Mouse (Mus musculus) erythroblast, embryonic 14.5 days (primary cell): ENCODE measurements around the gene Ndufb4. TPM values are rescaled to one million over a fixed set of nuclear protein-coding genes. Genes with fewer than 3 reads are reported as not detected.

ENCODE experiments used
- H3K27me3 ChIP-seq: 2 replicates; pipeline ENCODE4 v1.6.1; 2012; ENCODE audit warnings: inconsistent platforms; ENCODE audit not compliant: control insufficient read depth
- H3K36me3 ChIP-seq: 2 replicates; pipeline ENCODE4 v1.6.1; 2012; ENCODE audit warnings: mild to moderate bottlenecking, inconsistent platforms; ENCODE audit not compliant: control insufficient read depth
- H3K4me1 ChIP-seq: 2 replicates; pipeline ENCODE4 v1.6.1; 2012; ENCODE audit warnings: inconsistent platforms; ENCODE audit not compliant: control insufficient read depth
- H3K4me3 ChIP-seq: replicated peaks from 2 replicates; pipeline ENCODE3; 2012; ENCODE audit warnings: moderate library complexity, mild to moderate bottlenecking, inconsistent platforms
- H3K9me3 ChIP-seq: 2 replicates; pipeline ENCODE4 v1.6.1; 2012; ENCODE audit warnings: low read length, inconsistent platforms, mixed read lengths; ENCODE audit not compliant: control insufficient read depth
- GATA1 ChIP-seq: IDR thresholded peaks from 2 replicates; pipeline ENCODE4 v1.6.1; 2012; ENCODE audit warnings: low read length, inconsistent platforms, mixed read lengths
- TAL1 ChIP-seq: IDR thresholded peaks from 3 replicates; pipeline ENCODE4 v1.6.1; 2012; ENCODE audit warnings: low read length, inconsistent platforms, mixed read lengths
- polyA plus RNA-seq: library from polyadenylated mRNA; stranded (reverse); fragments of >175 nt; gene quantifications from 2 replicates; pipeline ENCODE4 v1.2.3, GENCODE M21; 2012

The Ndufb4 gene
- polyA plus RNA-seq, 1 experiment: 9.5 TPM

DNA sequence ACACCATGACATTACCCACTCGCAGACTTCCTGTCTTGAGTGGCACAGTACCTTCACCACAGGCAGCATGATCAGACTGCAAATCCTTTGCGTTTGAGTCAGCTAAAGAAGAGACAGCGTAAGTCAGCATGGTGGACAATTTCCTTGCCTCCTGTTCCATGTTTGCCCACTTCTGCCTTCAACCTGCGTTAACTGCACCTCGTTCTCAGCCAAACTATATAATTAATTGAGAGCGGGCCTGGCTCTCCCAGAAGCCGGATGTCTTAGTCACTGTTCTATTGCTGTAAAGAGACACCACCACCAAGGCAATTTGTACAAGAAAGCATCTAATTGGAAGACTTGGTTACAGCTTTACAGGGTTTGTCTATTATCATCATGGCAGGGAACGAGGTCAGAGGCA lies 26.6 kb upstream of the Ndufb4 start:
- no peak overlapping the region for H3K4me3 ChIP-seq
- H3K36me3 ChIP-seq: no peaks in the 10 kb centered on the region
- TF ChIP-seq GATA1 (no peak), TAL1 (no peak)
- peaks cover 8% of the 10 kb centered on the region for H3K27me3 ChIP-seq
- no peaks in the 10 kb centered on the region for H3K9me3 ChIP-seq
- peaks cover 19% of the 10 kb centered on the region for H3K4me1 ChIP-seq

- Histone ChIP-seq H3K36me3 (no peaks in the 10 kb centered on the region), H3K27me3 (peaks cover 8% of the 10 kb centered on the region), H3K4me3 (no peak overlapping the region), H3K9me3 (no peaks in the 10 kb centered on the region), H3K4me1 (peaks cover 15% of the 10 kb centered on the region)
- no peak for TF ChIP-seq TAL1
- no peak for TF ChIP-seq GATA1
These were observed 26.0 kb upstream of the Ndufb4 start for GRCm38 (mm10) chr16:37680216-37680615.

DNA sequence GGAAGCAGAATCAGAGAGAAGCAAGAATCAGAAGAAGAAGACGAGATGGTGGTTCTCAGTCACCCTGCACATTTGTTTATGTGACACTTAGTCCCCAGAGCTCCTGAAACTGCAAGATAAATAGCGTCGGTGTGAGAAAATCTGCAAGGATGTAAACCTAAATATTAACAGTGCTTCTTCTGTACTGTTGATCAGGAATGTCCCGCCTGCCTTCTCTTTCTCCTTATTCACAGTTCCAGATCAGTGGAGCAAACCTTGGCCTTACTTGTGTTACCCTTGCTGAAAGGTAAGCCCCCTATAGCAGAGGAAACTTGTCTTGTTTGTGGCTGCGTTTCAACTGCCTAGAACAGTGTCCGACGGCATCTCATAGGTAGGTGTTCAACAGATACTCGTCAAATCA lies 23.3 kb upstream of the Ndufb4 start:
- H3K9me3 ChIP-seq: no peaks in the 10 kb centered on the region
- H3K36me3 ChIP-seq: no peaks in the 10 kb centered on the region
- no peaks in the 10 kb centered on the region for H3K27me3 ChIP-seq
- H3K4me3 ChIP-seq: no peak overlapping the region
- TF ChIP-seq TAL1: no peak
- TF ChIP-seq GATA1: no peak
- H3K4me1 ChIP-seq: no peaks in the 10 kb centered on the region; the same call in 1 of the 2 replicates

DNA sequence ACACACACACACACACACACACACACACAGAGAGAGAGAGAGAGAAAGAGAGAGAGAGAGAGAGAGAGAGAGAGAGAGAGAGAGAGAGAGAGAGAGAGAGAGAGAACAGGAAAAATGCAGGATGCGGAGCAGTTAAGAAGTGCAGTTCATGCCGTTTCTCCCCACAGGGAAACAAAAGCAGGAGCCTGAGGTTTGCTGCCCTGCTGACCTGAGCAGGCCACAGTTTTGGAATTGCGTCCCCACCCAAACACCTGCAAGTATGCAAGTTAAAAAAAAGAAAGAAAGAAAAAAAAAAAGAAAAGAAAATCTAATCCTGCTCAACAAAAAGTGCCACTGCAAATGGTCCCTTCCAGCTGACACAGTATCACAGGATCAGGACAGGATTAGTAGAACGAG lies 22.4 kb upstream of the Ndufb4 start:
- Histone ChIP-seq H3K4me3 (no peak overlapping the region), H3K4me1 (no peaks in the 10 kb centered on the region), H3K9me3 (no peaks in the 10 kb centered on the region), H3K27me3 (no peaks in the 10 kb centered on the region), H3K36me3 (no peaks in the 10 kb centered on the region)
- no peak for TF ChIP-seq GATA1
- TF ChIP-seq TAL1: no peak

- H3K4me3 ChIP-seq: no peak overlapping the region
- H3K4me1 ChIP-seq: no peaks in the 10 kb centered on the region
- H3K36me3 ChIP-seq: no peaks in the 10 kb centered on the region
- no peaks in the 10 kb centered on the region for H3K9me3 ChIP-seq
- TF ChIP-seq TAL1: no peak
- no peak for TF ChIP-seq GATA1
- no peaks in the 10 kb centered on the region for H3K27me3 ChIP-seq
These were observed 21.9 kb upstream of the Ndufb4 start for GRCm38 (mm10) chr16:37676024-37676676.

DNA sequence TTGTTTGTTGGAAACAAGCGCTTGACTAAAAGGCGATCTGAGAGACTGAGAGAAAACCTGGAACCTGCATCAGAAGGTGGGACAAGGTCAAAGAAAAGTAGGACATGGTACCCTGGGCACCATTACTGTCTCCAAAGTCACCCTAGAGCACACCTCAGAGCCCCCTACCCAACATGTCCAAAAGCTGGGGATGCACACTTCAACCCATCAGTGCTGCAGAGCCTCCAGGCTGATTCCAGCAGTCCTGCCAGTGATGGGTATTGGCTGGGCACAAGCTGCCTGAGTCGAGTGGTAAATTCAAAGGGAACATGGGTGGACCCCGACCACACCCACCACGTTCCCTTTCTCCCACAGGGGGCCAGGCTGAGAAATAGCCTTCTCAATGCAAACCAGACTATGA lies 21.1 kb upstream of the Ndufb4 start:
- Histone ChIP-seq H3K36me3 (no peaks in the 10 kb centered on the region), H3K9me3 (no peaks in the 10 kb centered on the region), H3K27me3 (no peaks in the 10 kb centered on the region), H3K4me1 (no peaks in the 10 kb centered on the region), H3K4me3 (no peak overlapping the region)
- TF ChIP-seq TAL1 (no peak), GATA1 (no peak)

DNA sequence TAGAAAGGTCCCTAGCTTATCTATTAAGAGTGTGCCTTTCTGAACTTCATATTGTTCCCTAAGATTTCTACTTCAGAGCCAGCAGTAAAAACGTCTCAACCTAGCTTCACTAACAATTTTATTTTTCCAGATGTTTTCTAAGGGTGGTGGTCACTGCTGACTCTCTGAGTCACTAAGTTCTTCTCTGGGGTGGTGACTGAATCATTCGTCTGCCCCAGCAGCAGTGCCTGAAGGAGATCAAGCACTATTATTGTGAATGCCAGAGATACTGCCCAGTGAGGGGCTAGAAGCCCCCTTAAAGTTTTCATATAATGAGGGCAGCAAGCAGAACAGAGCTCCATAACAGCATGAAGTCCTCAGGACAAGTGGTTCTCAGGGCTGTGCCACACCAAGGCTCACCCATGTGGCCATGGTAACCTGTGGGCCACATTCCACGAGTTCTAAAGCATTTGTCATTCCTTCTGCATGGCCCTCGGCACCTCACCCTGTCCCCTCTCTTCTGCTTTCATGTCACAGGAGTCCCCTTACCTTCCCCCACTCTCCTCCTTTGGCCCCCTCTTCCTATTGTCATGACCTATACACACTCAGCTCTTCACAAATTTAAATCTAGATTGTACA lies 16.5 kb upstream of the Ndufb4 start:
- Histone ChIP-seq H3K9me3 (no peaks in the 10 kb centered on the region), H3K4me1 (no peaks in the 10 kb centered on the region), H3K27me3 (no peaks in the 10 kb centered on the region), H3K36me3 (no peaks in the 10 kb centered on the region), H3K4me3 (no peak overlapping the region)
- TF ChIP-seq TAL1: no peak
- no peak for TF ChIP-seq GATA1

GRCm38 (mm10) chr16:37665394-37665935 lies 11.2 kb upstream of the Ndufb4 start:
- Histone ChIP-seq H3K4me1 (no peaks in the 10 kb centered on the region), H3K9me3 (no peaks in the 10 kb centered on the region), H3K36me3 (no peaks in the 10 kb centered on the region), H3K27me3 (no peaks in the 10 kb centered on the region), H3K4me3 (no peak overlapping the region)
- TF ChIP-seq TAL1 (no peak), GATA1 (no peak)

GRCm38 (mm10) chr16:37663643-37664459 lies 9.6 kb upstream of the Ndufb4 start:
- no peak for TF ChIP-seq GATA1
- no peak for TF ChIP-seq TAL1
- H3K27me3 ChIP-seq: no peaks in the 10 kb centered on the region
- H3K36me3 ChIP-seq: no peaks in the 10 kb centered on the region
- H3K9me3 ChIP-seq: no peaks in the 10 kb centered on the region
- no peak overlapping the region for H3K4me3 ChIP-seq
- no peaks in the 10 kb centered on the region for H3K4me1 ChIP-seq
